Mouse (Mus musculus) hindbrain, embryonic 13.5 days (tissue): Measurements from ENCODE around the gene Tapbpl. TPM values are rescaled to one million over a fixed set of nuclear protein-coding genes. Genes with fewer than 3 reads are reported as not detected.

Experiments
- ATAC-seq: fragments of 200-750 bp; cut with Nextera tagmentation; 2 replicates; pipeline ENCODE4 v1.8.0; 2017; ENCODE audit warnings: moderate TSS enrichment; ENCODE audit not compliant: low FRiP score
- H3K27ac ChIP-seq: fragments of 300-500 bp; sonication (generic); 2 replicates; pipeline ENCODE4 v1.5.1; 2015; ENCODE audit warnings: inconsistent platforms, mild to moderate bottlenecking, moderate library complexity
- H3K27me3 ChIP-seq: fragments of 300-500 bp; sonication (generic); 2 replicates; pipeline ENCODE4 v1.6.1; 2015; ENCODE audit warnings: mild to moderate bottlenecking, inconsistent platforms
- H3K36me3 ChIP-seq: fragments of 300-500 bp; sonication (generic); 2 replicates; pipeline ENCODE4 v1.6.1; 2015; ENCODE audit warnings: mild to moderate bottlenecking, inconsistent platforms
- H3K4me1 ChIP-seq: fragments of 300-500 bp; sonication (generic); replicated peaks from 2 replicates; pipeline ENCODE4 v1.6.1; 2015; ENCODE audit warnings: inconsistent platforms
- H3K4me2 ChIP-seq: fragments of 300-500 bp; sonication (generic); 2 replicates; pipeline ENCODE4 v1.6.1; 2015; ENCODE audit warnings: inconsistent platforms, mild to moderate bottlenecking, moderate library complexity
- H3K4me3 ChIP-seq: fragments of 300-500 bp; sonication (generic); 2 replicates; pipeline ENCODE4 v1.5.1; 2015; ENCODE audit warnings: mild to moderate bottlenecking, inconsistent platforms
- H3K9ac ChIP-seq: fragments of 300-500 bp; sonication (generic); 2 replicates; pipeline ENCODE4 v1.6.1; 2015; ENCODE audit warnings: mild to moderate bottlenecking, inconsistent platforms
- H3K9me3 ChIP-seq: fragments of 300-500 bp; sonication (generic); 2 replicates; pipeline ENCODE4 v1.6.1; 2016; ENCODE audit warnings: inconsistent platforms
- WGBS: fragments of 180-500 bp; shearing (Covaris S2); methylation state at CpG from one replicate; pipeline ENCODE4 v1.1.7; 2015; 5-methylcytosine and 5-hydroxymethylcytosine counted together
- polyA plus RNA-seq: library from polyadenylated mRNA; unstranded; fragments of >200 nt; fragmentation: Nextera tagmentation; extraction: Ambion mirVana; gene quantifications from 2 replicates; pipeline ENCODE4 v1.2.1, GENCODE M21; 2015

The Tapbpl gene
- polyA plus RNA-seq, 1 experiment from 2014 or later = 4.3 TPM

- Histone ChIP-seq H3K9me3 (no peaks in the 10 kb centered on the region), H3K27me3 (no peaks in the 10 kb centered on the region), H3K4me2 (no peak overlapping the region), H3K4me1 (no peaks in the 10 kb centered on the region; the same call in 1 of the 2 replicates), H3K4me3 (no peak overlapping the region), H3K36me3 (no peaks in the 10 kb centered on the region), H3K9ac (no peak overlapping the region), H3K27ac (no peak overlapping the region)
- 85% methylated on average over 10 of the region's 10 CpGs for WGBS
- no peak for ATAC-seq
Observed at GRCm38 (mm10) chr6:125260006-125260555, 28.4 kb upstream of the Tapbpl start.

DNA sequence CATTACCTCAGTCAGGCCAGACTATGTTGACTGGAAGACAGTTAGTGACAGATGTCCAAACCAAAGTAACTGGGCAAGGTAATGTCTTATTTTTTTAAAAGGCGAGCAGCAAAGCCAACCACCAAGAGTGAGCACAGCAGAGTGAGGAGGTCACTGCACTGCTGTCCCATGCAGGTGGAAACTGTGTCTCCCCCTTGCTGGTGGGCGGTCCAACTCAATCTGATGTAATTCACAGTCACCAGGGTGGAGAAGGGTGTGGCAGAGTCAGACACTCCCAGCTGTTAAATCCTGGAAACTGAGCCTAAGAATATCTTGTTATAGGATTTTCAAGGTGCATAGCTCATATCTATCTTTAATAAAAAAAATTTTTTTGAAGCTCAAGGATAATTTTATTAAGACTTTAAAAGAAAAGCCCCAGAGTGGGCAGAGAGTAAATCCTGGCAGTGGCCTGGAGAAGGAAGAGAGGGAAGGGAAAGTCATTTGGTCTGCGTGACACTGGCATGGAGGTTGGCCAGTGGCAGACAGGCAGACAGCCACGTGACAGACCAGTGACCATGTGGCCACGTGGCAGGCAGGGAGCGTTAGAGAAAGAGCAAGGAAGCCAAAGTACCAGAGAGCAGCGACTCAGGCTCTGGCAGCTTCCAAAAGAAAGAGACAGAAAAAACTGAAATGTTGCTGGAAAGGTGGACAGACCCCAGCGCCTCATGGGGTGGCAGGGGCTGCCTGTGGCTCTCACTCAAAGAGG, 24.7 kb upstream of the Tapbpl start:
- Histone ChIP-seq H3K4me2 (no peak overlapping the region), H3K4me1 (no peaks in the 10 kb centered on the region; the same call in 1 of the 2 replicates), H3K36me3 (no peaks in the 10 kb centered on the region), H3K9ac (no peak overlapping the region), H3K27me3 (no peaks in the 10 kb centered on the region), H3K9me3 (no peaks in the 10 kb centered on the region), H3K4me3 (no peak overlapping the region), H3K27ac (no peak overlapping the region)
- 77% methylated on average over 8 of the region's 8 CpGs for WGBS
- ATAC-seq = no peak

DNA sequence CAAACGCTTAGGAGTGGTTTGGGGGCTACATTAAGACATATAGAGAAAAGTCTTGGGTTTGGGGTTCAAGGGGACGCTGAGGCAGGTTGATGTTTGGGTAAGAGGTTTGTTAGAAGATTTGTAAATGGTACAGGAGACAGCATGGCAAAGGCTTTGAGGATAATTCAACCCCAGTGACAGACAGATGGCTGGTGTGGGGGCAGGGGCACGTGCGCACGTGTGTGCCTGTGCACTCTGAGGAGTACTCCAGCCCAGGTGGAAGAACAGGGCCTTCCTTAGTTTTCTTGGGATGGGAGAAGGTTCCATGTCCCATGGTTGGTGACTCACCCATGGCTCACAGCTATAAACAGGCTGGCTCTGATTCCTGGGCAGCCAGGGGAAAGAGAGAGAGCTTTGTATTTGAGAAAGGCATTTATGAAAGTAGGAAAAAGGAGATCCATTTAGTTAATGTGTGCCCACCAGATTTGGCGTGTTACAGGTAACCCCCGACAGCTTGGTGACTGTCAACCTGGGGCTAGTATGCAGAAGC, 23.9 kb upstream of the Tapbpl start:
- no peaks in the 10 kb centered on the region for H3K9me3 ChIP-seq
- H3K9ac ChIP-seq = no peak overlapping the region
- 91% methylated on average over 7 of the region's 7 CpGs for WGBS
- H3K27me3 ChIP-seq = no peaks in the 10 kb centered on the region
- no peak overlapping the region for H3K4me3 ChIP-seq
- H3K4me1 ChIP-seq = no peaks in the 10 kb centered on the region; the same call in 1 of the 2 replicates
- no peaks in the 10 kb centered on the region for H3K36me3 ChIP-seq
- H3K27ac ChIP-seq = no peak overlapping the region
- no peak for ATAC-seq
- no peak overlapping the region for H3K4me2 ChIP-seq

- Histone ChIP-seq H3K4me3 (no peak overlapping the region), H3K27me3 (no peaks in the 10 kb centered on the region), H3K9ac (no peak overlapping the region), H3K36me3 (no peaks in the 10 kb centered on the region), H3K4me2 (no peak overlapping the region), H3K27ac (no peak overlapping the region), H3K4me1 (no peaks in the 10 kb centered on the region), H3K9me3 (no peaks in the 10 kb centered on the region)
- WGBS = 80% methylated on average over 14 of the region's 14 CpGs
- no peak for ATAC-seq
Observed at GRCm38 (mm10) chr6:125253863-125254715, 22.4 kb upstream of the Tapbpl start.

GRCm38 (mm10) chr6:125252711-125253110, 21.1 kb upstream of the Tapbpl start:
- no peaks in the 10 kb centered on the region for H3K9me3 ChIP-seq
- no peaks in the 10 kb centered on the region for H3K4me1 ChIP-seq
- H3K36me3 ChIP-seq = no peaks in the 10 kb centered on the region
- H3K27me3 ChIP-seq = no peaks in the 10 kb centered on the region
- WGBS = 92% methylated on average over 8 of the region's 8 CpGs
- H3K27ac ChIP-seq = no peak overlapping the region
- no peak overlapping the region for H3K9ac ChIP-seq
- ATAC-seq = no peak
- H3K4me3 ChIP-seq = no peak overlapping the region
- H3K4me2 ChIP-seq = no peak overlapping the region

- no peak overlapping the region for H3K4me3 ChIP-seq
- H3K9me3 ChIP-seq = no peaks in the 10 kb centered on the region
- no peaks in the 10 kb centered on the region for H3K36me3 ChIP-seq
- H3K27me3 ChIP-seq = no peaks in the 10 kb centered on the region
- H3K4me1 ChIP-seq = no peaks in the 10 kb centered on the region
- H3K4me2 ChIP-seq = no peak overlapping the region
- ATAC-seq = no peak
- H3K9ac ChIP-seq = no peak overlapping the region
- WGBS = 83% methylated on average over 3 of the region's 3 CpGs
- no peak overlapping the region for H3K27ac ChIP-seq
Observed at GRCm38 (mm10) chr6:125252285-125252684, 20.6 kb upstream of the Tapbpl start.

DNA sequence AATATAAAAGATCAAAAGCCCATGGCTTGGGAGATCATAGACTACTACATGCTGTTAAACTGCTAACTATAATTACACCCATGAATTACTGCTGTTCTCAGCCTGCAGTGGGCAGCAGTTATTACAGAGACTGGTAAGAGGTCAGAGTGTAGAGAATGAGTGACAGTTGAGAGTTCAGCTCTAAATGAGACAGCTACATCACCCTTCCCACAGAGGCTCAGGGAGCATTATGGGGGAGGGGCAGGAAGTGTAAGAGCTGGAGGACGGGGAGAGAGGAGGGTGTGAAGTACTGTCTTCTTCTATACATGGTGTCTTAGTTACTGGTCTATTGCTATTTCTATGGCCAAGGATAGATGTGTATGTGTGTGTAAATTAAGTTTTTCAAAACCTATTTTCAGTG, 12.9 kb upstream of the Tapbpl start:
- H3K4me1 ChIP-seq = no peaks in the 10 kb centered on the region
- WGBS = 45% methylated on average over 1 of the region's 1 CpGs
- no peak overlapping the region for H3K4me3 ChIP-seq
- no peak overlapping the region for H3K4me2 ChIP-seq
- H3K9ac ChIP-seq = no peak overlapping the region
- H3K36me3 ChIP-seq = no peaks in the 10 kb centered on the region
- no peaks in the 10 kb centered on the region for H3K27me3 ChIP-seq
- no peak overlapping the region for H3K27ac ChIP-seq
- H3K9me3 ChIP-seq = no peaks in the 10 kb centered on the region
- no peak for ATAC-seq

DNA sequence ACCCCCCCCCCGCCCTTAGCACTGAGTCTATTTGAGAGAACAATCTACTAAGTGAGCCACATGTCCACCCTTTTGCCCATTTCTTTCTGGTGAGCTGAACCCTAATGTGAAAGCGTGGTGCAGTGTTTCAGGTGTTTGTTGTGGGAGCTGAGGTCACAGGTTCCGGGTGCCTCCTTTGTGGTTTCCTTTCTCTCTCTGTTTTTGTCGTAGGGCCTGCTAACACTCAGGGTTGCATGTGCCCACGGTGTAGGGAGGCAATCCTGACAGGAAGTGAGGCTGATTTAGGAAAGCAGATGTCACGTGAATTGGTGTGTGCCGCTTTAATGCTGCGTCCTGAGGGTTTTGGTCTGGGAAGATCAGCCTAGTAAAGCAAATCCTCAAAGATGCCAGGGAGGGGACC, 9.9 kb upstream of the Tapbpl start:
- Histone ChIP-seq H3K4me3 (no peak overlapping the region), H3K36me3 (no peaks in the 10 kb centered on the region), H3K4me2 (no peak overlapping the region), H3K9ac (no peak overlapping the region), H3K27ac (no peak overlapping the region), H3K4me1 (no peaks in the 10 kb centered on the region), H3K27me3 (no peaks in the 10 kb centered on the region), H3K9me3 (no peaks in the 10 kb centered on the region)
- 89% methylated on average over 8 of the region's 8 CpGs for WGBS
- ATAC-seq = no peak

- Histone ChIP-seq H3K9ac (no peak overlapping the region), H3K4me1 (no peaks in the 10 kb centered on the region), H3K4me2 (no peak overlapping the region), H3K27me3 (0 out of 2 replicates have a peak, but pooled peaks cover 4% of the 10 kb centered on the region), H3K27ac (no peak overlapping the region), H3K9me3 (no peaks in the 10 kb centered on the region), H3K4me3 (no peak overlapping the region), H3K36me3 (no peaks in the 10 kb centered on the region)
- WGBS = 83% methylated on average over 5 of the region's 5 CpGs
- ATAC-seq = no peak
Observed at GRCm38 (mm10) chr6:125240617-125241016, 9.0 kb upstream of the Tapbpl start.

DNA sequence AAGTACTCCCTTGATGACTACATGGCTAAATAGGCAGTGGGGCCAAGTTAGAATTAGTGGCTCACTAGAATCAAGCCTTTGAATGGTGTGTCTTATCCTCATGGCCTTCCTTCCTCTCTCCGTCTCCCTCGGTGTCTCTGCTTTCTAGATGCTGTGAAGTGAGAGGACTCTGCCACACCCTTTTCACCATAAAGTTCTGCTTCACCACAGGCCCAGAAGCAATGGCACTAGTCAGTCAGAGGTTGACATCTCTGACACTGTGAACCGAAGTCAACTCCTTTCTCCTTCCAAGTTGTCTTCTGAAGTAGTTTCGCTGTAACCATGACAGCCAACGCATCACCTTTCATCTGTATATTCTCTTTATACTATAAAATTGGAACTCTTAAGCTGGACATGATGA, 7.9 kb upstream of the Tapbpl start:
- Histone ChIP-seq H3K36me3 (no peaks in the 10 kb centered on the region), H3K9ac (no peak overlapping the region), H3K27me3 (0 out of 2 replicates have a peak, but pooled peaks cover 4% of the 10 kb centered on the region), H3K27ac (no peak overlapping the region), H3K4me1 (no peaks in the 10 kb centered on the region), H3K9me3 (no peaks in the 10 kb centered on the region), H3K4me3 (no peak overlapping the region), H3K4me2 (no peak overlapping the region)
- no peak for ATAC-seq
- 94% methylated on average over 5 of the region's 5 CpGs for WGBS

- H3K4me2 ChIP-seq = no peak overlapping the region
- 79% methylated on average over 6 of the region's 6 CpGs for WGBS
- H3K9ac ChIP-seq = no peak overlapping the region
- no peaks in the 10 kb centered on the region for H3K36me3 ChIP-seq
- no peaks in the 10 kb centered on the region for H3K9me3 ChIP-seq
- 0 out of 2 replicates have a peak, but pooled peaks cover 4% of the 10 kb centered on the region for H3K27me3 ChIP-seq
- ATAC-seq = no peak
- H3K27ac ChIP-seq = no peak overlapping the region
- H3K4me1 ChIP-seq = no peaks in the 10 kb centered on the region
- H3K4me3 ChIP-seq = no peak overlapping the region
Observed at GRCm38 (mm10) chr6:125238396-125238795, 6.7 kb upstream of the Tapbpl start.

GRCm38 (mm10) chr6:125237421-125237820, 5.8 kb upstream of the Tapbpl start:
- 89% methylated on average over 4 of the region's 4 CpGs for WGBS

More at GRCm38 (mm10) chr6:125237421-125237820, 5.8 kb upstream of the Tapbpl start:
- Histone ChIP-seq H3K4me2 (no peak overlapping the region), H3K9me3 (no peaks in the 10 kb centered on the region), H3K27me3 (0 out of 2 replicates have a peak, but pooled peaks cover 4% of the 10 kb centered on the region), H3K4me1 (no peaks in the 10 kb centered on the region), H3K4me3 (no peak overlapping the region), H3K27ac (no peak overlapping the region), H3K36me3 (no peaks in the 10 kb centered on the region), H3K9ac (no peak overlapping the region)
- no peak for ATAC-seq
